Mouse (Mus musculus) heart, postnatal 10 days (tissue): Measurements from ENCODE around the gene Exd2. TPM values are rescaled to one million over a fixed set of nuclear protein-coding genes. Genes with fewer than 3 reads are reported as not detected.
"Not testable (repeated sequence)": the region's sequence is repeated elsewhere in the genome, so short reads cannot be mapped to it uniquely, and the experiment has no call there.

ENCODE experiments used
- DNase-seq, 2 experiments: peaks; one replicate each; pipeline ENCODE4 v3.0.0; 2021
- intact Hi-C: fragments of 180-260 bp; cut with DNase I; formaldehyde crosslinking; loops from one replicate; pipeline ENCODE4 v1.15.1; 2025
- total RNA-seq, 2 experiments: library from RNA; stranded (reverse); gene quantifications; 2 replicates each; pipeline ENCODE4 v1.2.3; 2021

Exd2 gene
- 10 to 100 TPM; 12.8 to 13.3 TPM for total RNA-seq

DNA sequence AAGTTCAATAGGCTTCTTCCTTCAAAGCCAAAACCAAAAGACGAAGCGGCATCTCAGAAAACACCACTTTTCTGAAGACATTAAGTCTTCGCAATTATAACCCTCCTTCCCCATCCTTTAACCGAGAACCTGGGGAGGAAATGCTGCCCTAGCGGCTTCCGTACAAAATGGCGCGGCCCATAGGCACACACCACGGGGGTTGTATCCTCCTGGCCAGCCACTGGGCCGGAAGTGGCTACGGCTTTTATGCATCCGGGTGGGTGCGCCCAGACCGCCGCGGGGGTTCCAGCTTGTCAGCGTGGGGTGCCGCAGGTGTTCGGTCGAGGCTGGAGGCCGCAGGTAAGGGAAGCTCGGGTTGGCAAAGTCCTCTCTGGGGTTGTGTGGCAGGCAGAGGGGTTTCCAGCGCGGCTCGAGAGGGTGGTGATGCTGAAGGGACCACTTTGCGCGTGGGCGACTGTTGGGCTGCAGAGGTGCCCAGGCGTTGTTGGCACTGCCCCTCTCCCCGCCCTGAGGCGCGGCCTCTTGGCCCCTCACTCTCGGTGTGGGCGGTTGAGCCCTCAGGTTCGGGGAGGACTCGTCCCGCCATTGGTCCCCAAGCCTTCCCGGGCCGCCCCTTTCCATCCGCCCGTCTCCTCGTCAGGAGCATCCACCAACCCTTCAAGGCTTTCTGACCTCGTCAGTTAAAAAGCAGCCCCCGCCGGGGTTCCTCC, at the start of gene Exd2:
Gene Exd2 (plus strand): TSS at position 154 of the 710 bp plus-strand sequence.
- intact Hi-C loops: loop anchor here (1.0 kb wide), 1 partner anchor 27 kb away; the partner anchor contains the start of gene Dcaf5
- peak; percentile 92 to 95 for DNase-seq

DNA sequence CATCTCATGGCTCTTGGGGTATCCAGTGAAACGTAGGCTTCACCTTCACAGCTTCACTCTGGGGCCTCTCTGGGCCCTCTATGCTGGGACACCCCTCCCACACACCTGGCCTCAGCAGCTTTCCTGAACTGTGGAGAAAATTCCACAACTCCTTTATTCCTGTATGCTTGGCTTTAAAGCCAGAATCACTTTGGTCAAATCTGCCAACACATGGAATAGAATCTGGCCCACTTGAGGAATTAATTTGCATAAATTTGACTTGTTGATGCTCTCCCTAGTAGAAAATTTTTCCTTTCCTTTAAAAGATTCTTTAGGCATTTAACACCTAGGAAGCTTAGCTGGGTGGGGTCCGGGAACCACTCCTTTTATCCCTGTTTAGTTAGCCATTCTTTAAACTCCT, 47.8 kb upstream of the Exd2 start:
- intact Hi-C loops: no loop called here

DNA sequence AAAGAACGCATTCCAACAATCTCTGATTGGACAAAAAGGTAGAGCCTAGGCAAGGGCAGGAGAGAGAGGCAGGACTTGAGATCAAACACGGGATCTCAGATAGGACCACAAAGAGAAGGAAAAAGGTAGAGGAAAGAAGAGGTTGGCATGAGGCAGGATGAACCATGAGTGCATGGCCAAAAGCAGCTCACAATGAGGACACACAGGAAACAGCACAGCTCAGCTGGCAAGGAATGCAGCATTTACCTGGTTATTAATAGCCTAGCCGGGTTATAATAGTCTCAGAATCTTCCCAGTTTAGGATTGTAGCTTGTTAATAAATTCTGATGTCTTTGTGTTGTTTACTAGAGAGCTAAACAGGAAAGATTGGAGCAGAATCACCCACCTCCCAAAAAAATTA, 35.2 kb upstream of the Exd2 start:
- intact Hi-C loops: no loop called here
- peak; percentile 36 to 40 for DNase-seq

More for the DNA sequence above, 47.8 kb upstream of the Exd2 start:
- DNase-seq: no peak

DNA sequence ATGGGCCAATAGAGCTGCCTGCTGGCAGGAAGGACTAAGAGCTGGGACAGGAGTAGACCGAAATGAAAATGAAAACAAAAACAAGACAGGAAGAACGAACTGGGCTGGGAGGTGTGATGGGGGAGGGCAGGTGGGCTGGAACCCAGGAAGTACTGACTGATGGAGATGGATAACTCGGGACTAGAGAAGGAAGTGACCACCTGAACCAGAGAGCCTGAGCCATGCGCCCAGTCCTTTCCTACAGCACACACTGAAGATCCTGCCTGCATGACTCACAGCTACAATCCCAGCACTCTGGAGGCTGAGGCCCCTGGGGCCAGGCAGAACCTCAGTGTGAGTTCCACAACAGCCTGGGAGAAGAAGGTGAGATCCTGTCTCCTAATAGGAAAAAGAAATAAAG, 29.6 kb upstream of the Exd2 start:
- no peak for DNase-seq
- intact Hi-C loops: no loop called here

DNA sequence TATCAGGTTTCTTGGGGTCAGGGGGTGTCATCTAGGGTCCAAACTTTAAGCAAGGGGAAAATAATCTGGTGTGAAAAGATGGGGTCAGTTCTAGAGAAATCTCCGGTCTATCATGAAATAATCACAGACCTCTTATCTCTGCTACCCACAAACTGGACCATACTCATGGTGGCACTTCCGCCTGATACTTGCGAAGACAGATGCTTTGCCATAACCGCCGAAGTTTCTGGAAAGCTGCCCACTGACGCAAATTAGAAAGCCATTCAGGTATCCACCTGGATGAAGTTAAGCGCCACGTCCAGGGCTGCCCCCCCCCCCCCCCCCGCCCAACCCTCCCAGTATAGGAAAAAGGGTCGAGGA, 28.3 kb upstream of the Exd2 start:
- intact Hi-C loops: no loop called here
- DNase-seq: no peak

DNA sequence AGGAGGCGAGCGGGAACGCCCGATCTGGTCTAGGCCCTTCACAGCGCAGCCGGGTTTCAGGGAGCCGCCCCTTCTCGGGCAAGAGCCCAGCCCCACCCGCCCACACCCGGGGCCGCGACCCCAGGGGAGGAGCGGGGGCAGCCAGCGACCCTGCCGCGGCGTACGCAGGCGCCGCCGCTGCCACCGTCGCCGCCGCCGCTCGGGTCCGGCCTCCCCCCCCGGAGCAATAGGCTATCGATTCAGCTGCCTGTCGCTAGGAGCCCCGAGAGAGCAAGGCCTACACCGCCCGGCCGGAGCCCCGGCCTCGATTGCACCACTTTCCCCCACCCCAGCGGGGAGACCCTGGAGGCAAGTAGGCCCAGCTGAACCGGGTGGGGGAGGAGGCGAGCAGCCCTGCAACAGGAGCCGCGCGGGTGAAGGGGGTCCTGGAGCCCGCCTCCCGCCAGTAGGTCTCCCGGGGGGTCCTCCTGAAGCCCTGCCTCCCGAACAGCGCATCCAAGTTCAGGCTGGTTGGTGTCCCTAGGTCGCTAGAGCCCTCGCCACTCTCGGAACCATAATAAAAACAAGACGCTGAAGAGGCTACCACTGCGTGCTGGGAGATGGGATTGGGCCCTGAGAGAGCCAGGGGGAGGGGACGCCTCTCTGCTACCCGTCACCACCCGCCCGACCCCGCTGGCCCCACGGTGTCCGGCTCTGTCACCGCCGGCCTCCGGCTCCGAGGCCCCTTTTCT, 27.8 kb upstream of the Exd2 start:
- intact Hi-C loops: no loop called here
- peak; percentile 79 to 84 for DNase-seq

DNA sequence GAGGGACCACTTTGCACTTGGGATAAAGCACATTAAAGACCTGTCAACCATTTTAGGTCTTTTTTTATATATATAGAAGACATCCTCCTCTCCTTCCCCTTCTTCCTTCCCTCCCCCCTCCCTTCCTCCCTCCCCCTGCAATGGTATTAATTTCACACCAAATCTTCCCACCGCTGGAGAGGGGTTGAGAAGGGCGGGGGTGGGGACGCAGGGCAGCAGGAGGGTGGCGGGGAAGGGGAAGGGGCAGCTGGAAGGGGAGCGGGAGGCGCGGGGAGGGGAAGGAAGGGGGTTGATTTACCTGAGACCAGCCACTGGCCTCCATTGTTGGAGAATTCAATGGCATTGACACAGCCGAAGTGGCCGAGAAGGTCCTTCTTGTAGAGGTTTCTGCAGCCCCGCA, 27.0 kb upstream of the Exd2 start:
- intact Hi-C loops: loop anchor here (1.0 kb wide), 1 partner anchor 27 kb away; the partner anchor contains the start of gene Exd2
- DNase-seq: no peak

GRCm38 (mm10) chr12:80436336-80436976, 26.4 kb upstream of the Exd2 start, which contains the start of gene Dcaf5:
Gene Dcaf5, minus strand, starts transcription at chr12:80436601.
- intact Hi-C loops: loop anchor here (1.0 kb wide), 1 partner anchor 27 kb away; the partner anchor contains the start of gene Exd2
- peak; percentile 77 to 82 for DNase-seq

GRCm38 (mm10) chr12:80437051-80437675, 25.7 kb upstream of the Exd2 start:
- no peak for DNase-seq
- intact Hi-C loops: no loop called here

DNA sequence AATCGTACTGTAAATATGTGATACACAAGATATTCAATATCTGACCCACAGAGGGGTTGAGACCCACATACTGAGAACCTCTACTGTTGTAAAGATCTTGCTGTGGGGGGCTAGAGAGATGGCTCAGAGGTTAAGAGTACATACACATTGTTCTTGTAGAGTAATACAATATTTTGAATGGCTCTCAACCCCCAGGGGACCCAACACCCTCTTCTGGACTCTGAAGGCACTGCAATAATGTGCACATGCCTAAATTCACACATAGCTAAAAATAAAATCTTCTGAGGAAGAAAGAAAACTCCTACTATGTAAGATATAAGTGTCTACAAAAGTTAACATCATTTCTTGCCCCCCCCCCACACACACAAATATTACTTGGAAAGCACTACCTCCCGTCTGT, 21.9 kb upstream of the Exd2 start:
- intact Hi-C loops: no loop called here
- DNase-seq: peak; percentile 19 to 48

- intact Hi-C loops: no loop called here
- DNase-seq: no peak
Measured at GRCm38 (mm10) chr12:80444525-80445109, 18.3 kb upstream of the Exd2 start.

GRCm38 (mm10) chr12:80453506-80453905, 9.4 kb upstream of the Exd2 start:
- DNase-seq: no peak
- intact Hi-C loops: no loop called here

DNA sequence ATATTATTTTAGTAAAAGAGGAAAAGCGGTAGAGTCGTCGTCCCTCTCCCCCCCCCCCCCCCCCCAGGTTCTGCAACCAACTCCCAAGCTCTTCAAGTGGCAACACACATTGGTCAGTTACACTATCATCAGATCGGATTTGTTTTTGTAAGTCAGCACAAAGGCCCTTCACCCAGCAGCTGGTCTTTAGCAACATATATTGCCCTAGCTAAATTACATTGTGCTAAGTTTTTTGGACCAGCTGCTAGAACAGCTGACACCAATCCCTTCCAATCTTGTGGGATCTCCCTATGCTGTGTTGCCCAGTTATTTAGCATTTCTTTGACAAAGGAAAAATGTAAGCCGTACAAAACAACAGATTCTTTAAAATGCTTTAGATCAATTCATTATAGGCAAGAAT, 4.9 kb upstream of the Exd2 start:
- DNase-seq: no peak
- intact Hi-C loops: no loop called here

DNA sequence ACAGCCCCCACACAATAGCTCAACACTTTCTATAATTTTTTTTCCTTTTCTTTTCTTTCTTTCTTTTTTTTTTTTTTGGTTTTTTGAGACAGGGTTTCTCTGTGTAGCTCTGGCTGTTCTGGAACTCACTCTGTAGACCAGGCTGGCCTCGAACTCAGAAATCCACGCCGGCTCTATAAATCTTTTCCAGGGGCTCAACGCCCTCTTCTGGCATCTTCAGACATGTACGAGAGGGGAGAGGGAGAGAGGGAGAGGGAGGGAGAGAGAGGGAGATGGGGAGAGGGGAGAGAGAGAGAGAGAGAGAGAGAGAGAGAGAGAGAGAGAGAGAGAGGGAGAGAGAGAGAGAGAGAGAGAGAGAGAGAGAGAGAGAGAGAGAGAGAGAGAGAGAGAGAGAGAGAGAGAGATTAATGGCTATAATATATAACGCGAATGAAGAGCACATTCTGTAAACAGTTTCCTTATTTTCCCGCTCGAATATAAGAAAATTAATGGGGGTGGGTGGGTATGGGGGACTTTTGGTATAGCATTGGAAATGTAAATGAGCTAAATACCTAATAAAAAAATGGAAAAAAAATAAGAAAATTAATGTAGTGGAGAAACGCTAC, 501 bp upstream of the Exd2 start:
- DNase-seq, intact Hi-C loops: not testable (repeated sequence)

DNA sequence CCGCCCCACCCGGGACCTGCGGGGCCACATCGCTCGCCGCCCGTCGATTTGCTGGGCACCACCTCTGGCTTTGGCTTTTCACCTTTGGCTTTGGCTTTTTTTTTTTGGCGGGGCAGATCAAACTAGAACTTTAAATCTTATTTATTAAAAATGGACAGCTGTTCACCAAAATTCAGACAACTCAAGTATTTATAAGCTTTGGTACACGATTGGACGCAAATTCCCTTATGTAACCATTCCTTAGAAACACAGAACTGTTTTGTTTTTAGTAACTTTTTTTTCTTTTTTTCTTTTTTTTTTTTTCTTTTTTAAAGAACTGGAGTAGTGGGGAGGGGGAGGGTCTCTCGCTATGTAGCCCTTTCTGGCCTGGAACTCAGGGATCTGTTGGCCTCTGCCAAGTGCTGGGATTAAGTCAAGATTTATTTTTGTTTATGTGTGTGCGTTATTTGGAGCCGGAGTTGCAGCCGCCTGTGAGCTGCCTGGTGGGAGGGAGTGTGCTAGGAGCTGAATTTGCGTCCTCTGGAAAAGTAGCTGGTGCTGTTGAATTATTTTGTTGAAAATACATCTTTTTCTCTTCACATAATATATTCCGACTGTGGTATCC, 873 bp downstream of the Exd2 start:
- peak; percentile 46 to 54 for DNase-seq
- intact Hi-C loops: loop anchor here (1.0 kb wide), 1 partner anchor 27 kb away; the partner anchor contains the start of gene Dcaf5

GRCm38 (mm10) chr12:80470206-80470605, 7.3 kb downstream of the Exd2 start:
- peak; percentile 36 to 43 for DNase-seq
- intact Hi-C loops: no loop called here

- intact Hi-C loops: no loop called here
- DNase-seq: peak in 1 of 2 experiments; percentile 33
Measured at GRCm38 (mm10) chr12:80471926-80472325, 9.0 kb downstream of the Exd2 start.

DNA sequence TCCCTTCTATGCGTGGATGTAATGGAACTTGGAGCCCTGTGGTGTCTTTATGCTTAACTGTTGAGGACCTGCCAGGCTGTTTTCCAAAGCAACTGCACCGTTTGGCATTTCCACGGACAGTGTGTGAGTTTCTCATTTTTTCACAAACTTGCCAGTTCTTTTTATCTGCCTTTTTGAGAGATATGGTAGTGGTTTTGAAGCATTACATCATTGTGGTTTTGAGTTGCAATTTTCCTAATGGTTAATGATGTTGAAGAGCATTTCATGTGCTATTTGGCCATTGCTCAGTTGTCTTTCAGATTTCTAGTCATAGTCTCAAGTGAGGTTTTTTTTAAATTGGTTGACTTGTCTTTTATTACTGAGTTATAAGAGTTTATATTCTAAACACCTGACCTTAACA, 10.8 kb downstream of the Exd2 start:
- no peak for DNase-seq
- intact Hi-C loops: no loop called here

DNA sequence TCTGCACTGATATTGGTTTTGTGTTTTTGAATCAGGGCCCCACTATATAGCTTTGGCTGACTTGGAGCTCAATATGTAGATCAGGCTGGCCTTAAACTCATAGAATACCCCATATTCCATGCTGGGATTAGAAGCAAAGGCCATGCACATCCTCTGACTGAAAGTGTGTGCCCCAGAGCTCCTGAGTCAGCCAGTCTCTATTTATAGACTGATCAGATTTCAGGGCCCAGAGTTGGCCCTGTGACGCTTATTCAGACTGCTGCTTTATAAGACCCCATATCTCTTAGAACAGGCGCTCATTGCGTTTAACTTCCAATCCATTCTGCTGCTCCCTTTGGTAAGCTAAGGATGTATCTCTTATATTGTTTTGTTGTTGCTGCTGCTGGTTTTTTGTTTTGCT, 17.1 kb downstream of the Exd2 start:
- intact Hi-C loops: no loop called here
- no peak for DNase-seq

DNA sequence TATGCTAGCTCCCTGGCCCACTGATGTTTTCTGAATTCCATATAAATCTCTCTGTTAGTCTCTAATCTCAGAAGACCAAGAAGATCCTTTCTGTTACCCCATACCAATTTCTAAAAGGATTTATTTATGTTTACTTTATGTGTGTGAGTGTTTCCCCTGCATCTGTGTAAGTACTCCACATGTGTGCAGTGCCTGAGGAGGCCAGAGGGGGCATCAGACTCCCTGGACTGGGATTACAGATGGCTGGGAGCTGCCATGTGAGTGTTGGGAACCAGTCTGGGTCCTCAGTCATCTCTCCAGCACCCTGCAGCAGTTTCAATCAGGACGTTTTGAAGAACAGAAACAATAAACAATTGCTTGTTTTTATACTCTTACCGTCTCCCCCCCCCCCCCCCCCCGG, 20.5 kb downstream of the Exd2 start:
- DNase-seq: no peak
- intact Hi-C loops: no loop called here
